In the genomic region with DNA sequence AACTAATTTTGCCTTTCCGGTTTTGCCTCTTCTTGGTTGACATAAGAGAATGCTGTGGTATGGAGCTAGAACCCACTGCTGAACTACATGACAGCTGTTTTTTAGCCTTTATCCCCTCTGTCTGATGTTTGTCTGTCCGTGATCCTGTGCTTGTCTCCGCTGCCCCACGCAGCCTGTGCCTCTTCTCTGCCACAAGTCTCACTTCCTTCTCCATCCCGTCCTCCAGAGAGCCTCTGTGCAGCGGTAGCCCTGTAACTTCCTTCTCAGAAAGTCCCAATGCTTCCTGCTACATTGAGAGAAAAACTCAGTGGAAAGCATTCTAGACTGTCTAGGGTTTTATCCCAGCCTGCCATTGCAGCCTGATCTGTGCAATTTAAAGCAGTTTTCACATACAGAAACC, we compare ENCODE assay signal across 7 mouse cellular contexts. TPM values are rescaled to one million over a fixed set of nuclear protein-coding genes. Genes with fewer than 3 reads are reported as not detected.
DNase-seq lines count a peak whose midpoint lies in the region; ATAC-seq and TF ChIP-seq lines count a peak whose summit lies in the region.

No protein-coding gene starts in this region.

- no peak for TF ChIP-seq RAD21 in CH12.LX (IDR thresholded peaks at IDR 0.05; ENCODE audit: low read depth, low read length)

- TF ChIP-seq EP300 in CH12.LX (IDR thresholded peaks at IDR 0.05; ENCODE audit: low read length): peak; percentile 56; the same call in 1 of the 2 replicates
- no peak for TF ChIP-seq EP300 in lung, postnatal 0 days (IDR thresholded peaks at IDR 0.05)

- peak; percentile 37 to 43 for DNase-seq in B cell, adult 2 months
- DNase-seq in CH12.LX (ENCODE audit: extremely low read depth): peak; percentile 43
- DNase-seq in lung, postnatal 0 days (ENCODE audit: low spot score): peak; percentile 37
- DNase-seq in ovary, postnatal 10 days (ENCODE audit: low spot score): no peak
- DNase-seq in left cerebral cortex, postnatal 36 days (ENCODE audit: low spot score in 2 of 2): no peak
- DNase-seq in kidney, adult 8-10 months: no peak

- no peaks in the 10 kb centered on the region for H3K27me3 ChIP-seq in CH12.LX (replicated peaks)
- no peaks in the 10 kb centered on the region for H3K27me3 ChIP-seq in heart, embryonic 15.5 days
- H3K27me3 ChIP-seq in lung, postnatal 0 days (replicated peaks; ENCODE audit: insufficient read depth, low read length): no peaks in the 10 kb centered on the region

- ATAC-seq in heart, embryonic 15.5 days (replicated peaks; ENCODE audit: insufficient number of reproducible peaks, insufficient read depth, low FRiP score, low read depth): no peak
- no peak for ATAC-seq in lung, postnatal 0 days

- peak overlapping the region; percentile 68; the same call in 1 of the 2 replicates for H3K27ac ChIP-seq in CH12.LX (ENCODE audit: insufficient read depth, low read depth)
- H3K27ac ChIP-seq in heart, embryonic 15.5 days: no peak overlapping the region
- H3K27ac ChIP-seq in lung, postnatal 0 days (ENCODE audit: low read length): no peak overlapping the region

- dilution Hi-C loops in CH12.LX (cut with MboI; ENCODE audit: extremely low pct_ligation_motif_present, extremely low pct_unique_long_range_greater_than_20kb, low sequenced_read_pairs): no loop called here

- peak overlapping the region; percentile 90 for H3K9ac ChIP-seq in CH12.LX (ENCODE audit: insufficient read depth, low read depth)
- 0 out of 2 replicates have a peak overlapping the region, but pooled peaks have one; percentile 16 for H3K9ac ChIP-seq in heart, embryonic 15.5 days
- no peak overlapping the region for H3K9ac ChIP-seq in lung, postnatal 0 days (replicated peaks; ENCODE audit: low read depth)

- 69% methylated on average over 6 of the region's 6 CpGs for WGBS in heart, embryonic 15.5 days
- 56% methylated on average over 6 of the region's 6 CpGs for WGBS in lung, postnatal 0 days

- no peak for TF ChIP-seq POLR2A in CH12.LX (IDR thresholded peaks at IDR 0.05; ENCODE audit: low read depth, low read length)

- in situ Hi-C loops in CH12.LX (cut with MboI; ENCODE audit: low pct_ligation_motif_present, low pct_unique_long_range_greater_than_20kb, low sequenced_read_pairs): no loop called here

- no peak for TF ChIP-seq CTCF in CH12.LX (conservative IDR thresholded peaks at IDR 0.05 in 1 of 2, IDR thresholded peaks at IDR 0.05 in 1 of 2; ENCODE audit: low read depth in 2 of 2, low read length in 2 of 2)
- TF ChIP-seq CTCF in lung, postnatal 0 days (IDR thresholded peaks at IDR 0.05): no peak

- peaks cover 42% of the 10 kb centered on the region for H3K79me2 ChIP-seq in CH12.LX (replicated peaks; ENCODE audit: control insufficient read depth, extremely low read depth, insufficient read depth, poor library complexity, severe bottlenecking)

- H3K36me3 ChIP-seq in CH12.LX (replicated peaks in 1 of 2; ENCODE audit: control insufficient read depth in 1 of 2, insufficient read depth in 1 of 2, low read length in 1 of 2): peaks cover 46 to 61% of the 10 kb centered on the region in 2 experiments
- peaks cover 43% of the 10 kb centered on the region for H3K36me3 ChIP-seq in heart, embryonic 15.5 days
- H3K36me3 ChIP-seq in lung, postnatal 0 days (ENCODE audit: insufficient read depth, low read length): peaks cover 24% of the 10 kb centered on the region

- peak overlapping the region; percentile 89 for H3K4me2 ChIP-seq in CH12.LX (ENCODE audit: insufficient read depth, low read depth, poor library complexity, severe bottlenecking)
- peak overlapping the region; percentile 85 for H3K4me2 ChIP-seq in heart, embryonic 15.5 days
- H3K4me2 ChIP-seq in lung, postnatal 0 days (replicated peaks; ENCODE audit: low read depth, low read length): peak overlapping the region; percentile 82

- H3K9me3 ChIP-seq in CH12.LX (replicated peaks; ENCODE audit: low read length): no peaks in the 10 kb centered on the region
- no peaks in the 10 kb centered on the region for H3K9me3 ChIP-seq in heart, embryonic 15.5 days (replicated peaks)
- no peaks in the 10 kb centered on the region for H3K9me3 ChIP-seq in lung, postnatal 0 days (ENCODE audit: low read length)

- intact Hi-C loops in left cerebral cortex, postnatal 36 days (cut with DNase I): loop anchor here (2.0 to 5.0 kb wide), 2 partner anchors 37 to 52 kb away; a partner anchor contains a TSS

- peak overlapping the region; percentile 86 to 99 (median 95) for H3K4me3 ChIP-seq in CH12.LX (replicated peaks in 1 of 3; ENCODE audit: low read depth in 2 of 3, low read length in 2 of 3, poor library complexity in 1 of 3)
- H3K4me3 ChIP-seq in heart, embryonic 15.5 days: peak overlapping the region; percentile 98
- H3K4me3 ChIP-seq in lung, postnatal 0 days (ENCODE audit: low read depth, low read length): peak overlapping the region; percentile 85; the same call in 1 of the 2 replicates

- H3K4me1 ChIP-seq in CH12.LX (ENCODE audit: control insufficient read depth in 1 of 2, insufficient read depth in 2 of 2): peaks cover 8 to 27% of the 10 kb centered on the region in 2 experiments; a peak in 3 of 4 replicates
- peaks cover 21% of the 10 kb centered on the region for H3K4me1 ChIP-seq in heart, embryonic 15.5 days (replicated peaks)
- H3K4me1 ChIP-seq in lung, postnatal 0 days (ENCODE audit: insufficient read depth, low read depth, low read length): 0 out of 2 replicates have a peak, but pooled peaks cover 3% of the 10 kb centered on the region

TF ChIP-seq in CH12.LX, 34 proteins besides CTCF, POLR2A, EP300 and RAD21 (continues in another document):
- no peak; the same call in 1 of the 2 replicates for TF ChIP-seq MYC (IDR thresholded peaks at IDR 0.05; ENCODE audit: low read depth, low read length)
- no peak for TF ChIP-seq MEF2A (IDR thresholded peaks at IDR 0.05; ENCODE audit: borderline replicate concordance, low read depth, low read length)
- no peak for TF ChIP-seq JUND (conservative IDR thresholded peaks at IDR 0.05; ENCODE audit: low read depth, low read length)
- no peak for TF ChIP-seq GABPA (IDR thresholded peaks at IDR 0.05; ENCODE audit: insufficient replicate concordance, low read depth, low read length)
- TF ChIP-seq POLR2AphosphoS2 (IDR thresholded peaks at IDR 0.05; ENCODE audit: low read depth, low read length): no peak
- TF ChIP-seq MAX (IDR thresholded peaks at IDR 0.05; ENCODE audit: low read length): no peak
- no peak for TF ChIP-seq CHD1 (IDR thresholded peaks at IDR 0.05; ENCODE audit: low read depth, low read length)
- no peak for TF ChIP-seq ZKSCAN1 (IDR thresholded peaks at IDR 0.05; ENCODE audit: borderline replicate concordance, low read depth, low read length)
- no peak for TF ChIP-seq SMC3 (IDR thresholded peaks at IDR 0.05; ENCODE audit: low read depth, low read length)
- TF ChIP-seq USF1 (IDR thresholded peaks at IDR 0.05; ENCODE audit: low read depth, low read length): no peak
- 0 out of 2 replicates have a peak, but pooled peaks have one; percentile 15 for TF ChIP-seq BHLHE40 (IDR thresholded peaks at IDR 0.05; ENCODE audit: low read depth, low read length)
- no peak for TF ChIP-seq USF2 (conservative IDR thresholded peaks at IDR 0.05; ENCODE audit: low read depth, low read length)
- TF ChIP-seq MXI1 (IDR thresholded peaks at IDR 0.05; ENCODE audit: low read depth, low read length): peak; percentile 39; the same call in 1 of the 2 replicates
- no peak for TF ChIP-seq JUN (IDR thresholded peaks at IDR 0.05; ENCODE audit: insufficient read depth, low read depth, low read length)
- TF ChIP-seq PAX5 (IDR thresholded peaks at IDR 0.05; ENCODE audit: low read length): no peak
- no peak for TF ChIP-seq ZC3H11A (IDR thresholded peaks at IDR 0.05; ENCODE audit: low read depth, low read length)
- TF ChIP-seq SIN3A (IDR thresholded peaks at IDR 0.05; ENCODE audit: low read length): peak; percentile 68
- no peak for TF ChIP-seq TBP (conservative IDR thresholded peaks at IDR 0.05; ENCODE audit: low read depth, low read length)

RNA-seq across cellular contexts. Expression of a gene that starts 1.3 kb away (rescaled TPM):
- total RNA-seq in CH12.LX (2012; rRNA removed): 150 and 190 TPM in 2 replicates
- 202 and 234 TPM in 2 replicates for total RNA-seq in CH12.LX (2014; rRNA removed)
- 314 and 345 TPM in 2 replicates for polyA plus RNA-seq in CH12.LX (2012; ENCODE audit: insufficient read length, low read depth)
- 232 and 253 TPM in 2 replicates for polyA plus RNA-seq in heart, embryonic 15.5 days (2015; fragmentation: Nextera tagmentation; extraction: Ambion mirVana)
- polyA plus RNA-seq in lung, postnatal 0 days (2015; fragmentation: Nextera tagmentation; extraction: Ambion mirVana): 349 and 358 TPM in 2 replicates
- 100 to 1,000 TPM; 245 to 295 TPM for total RNA-seq in left cerebral cortex, postnatal 36 days (2021)

RNA-seq across cellular contexts. Expression of a gene that starts 1.6 kb away (rescaled TPM):
- total RNA-seq in CH12.LX (2012; rRNA removed): 14.6 and 19.4 TPM in 2 replicates
- total RNA-seq in CH12.LX (2014; rRNA removed): 7.2 and 7.6 TPM in 2 replicates
- 24.8 and 28.2 TPM in 2 replicates for polyA plus RNA-seq in CH12.LX (2012; ENCODE audit: insufficient read length, low read depth)
- 36.1 and 43.9 TPM in 2 replicates for polyA plus RNA-seq in heart, embryonic 15.5 days (2015; fragmentation: Nextera tagmentation; extraction: Ambion mirVana)
- 33.2 and 36.7 TPM in 2 replicates for polyA plus RNA-seq in lung, postnatal 0 days (2015; fragmentation: Nextera tagmentation; extraction: Ambion mirVana)
- 10 to 100 TPM; 52.0 to 55.2 TPM for total RNA-seq in left cerebral cortex, postnatal 36 days (2021)

RNA-seq across cellular contexts. Expression of a gene that starts 9.8 kb away (rescaled TPM):
- total RNA-seq in CH12.LX (2012; rRNA removed) (5.1 and 5.3 TPM in 2 replicates), CH12.LX (2014; rRNA removed) (0.87 and 1.8 TPM in 2 replicates)
- polyA plus RNA-seq in CH12.LX (2012; ENCODE audit: insufficient read length, low read depth): 4.4 and 5.1 TPM in 2 replicates
- polyA plus RNA-seq in heart, embryonic 15.5 days (2015; fragmentation: Nextera tagmentation; extraction: Ambion mirVana): 1.4 and 2.0 TPM in 2 replicates
- 11.5 and 12.4 TPM in 2 replicates for polyA plus RNA-seq in lung, postnatal 0 days (2015; fragmentation: Nextera tagmentation; extraction: Ambion mirVana)
- 10 to 100 TPM in 1 of 2 experiments, 1 to 10 TPM in 1; 9.3 to 14.2 TPM for total RNA-seq in left cerebral cortex, postnatal 36 days (2021)

RNA-seq across cellular contexts. Expression of a gene that starts 35.5 kb away (rescaled TPM):
- total RNA-seq in CH12.LX (2012; rRNA removed): 4.1 and 5.3 TPM in 2 replicates
- total RNA-seq in CH12.LX (2014; rRNA removed): 0.20 and 0.36 TPM in 2 replicates
- 0.97 and 1.4 TPM in 2 replicates for polyA plus RNA-seq in CH12.LX (2012; ENCODE audit: insufficient read length, low read depth)
- 110 and 122 TPM in 2 replicates for polyA plus RNA-seq in heart, embryonic 15.5 days (2015; fragmentation: Nextera tagmentation; extraction: Ambion mirVana)
- 110 and 129 TPM in 2 replicates for polyA plus RNA-seq in lung, postnatal 0 days (2015; fragmentation: Nextera tagmentation; extraction: Ambion mirVana)
- 100 to 1,000 TPM; 106 to 123 TPM for total RNA-seq in left cerebral cortex, postnatal 36 days (2021)

RNA-seq across cellular contexts. Expression of a gene that starts 39.9 kb away (rescaled TPM):
- total RNA-seq in CH12.LX (2012; rRNA removed) (26.3 and 28.6 TPM in 2 replicates), CH12.LX (2014; rRNA removed) (18.8 and 22.1 TPM in 2 replicates)
- 18.5 and 26.5 TPM in 2 replicates for polyA plus RNA-seq in CH12.LX (2012; ENCODE audit: insufficient read length, low read depth)
- 9.5 and 16.1 TPM in 2 replicates for polyA plus RNA-seq in heart, embryonic 15.5 days (2015; fragmentation: Nextera tagmentation; extraction: Ambion mirVana)
- polyA plus RNA-seq in lung, postnatal 0 days (2015; fragmentation: Nextera tagmentation; extraction: Ambion mirVana): 11.4 and 12.3 TPM in 2 replicates
- 10 to 100 TPM; 17.1 to 19.0 TPM for total RNA-seq in left cerebral cortex, postnatal 36 days (2021)

Comparison
In these comparisons a context has a peak if more than half of its experiments do, and no peak if none do; other contexts are left out.
1. DNase-seq: peak in B cell, adult 2 months (2 of 2), CH12.LX (single experiment) and lung, postnatal 0 days (single experiment); none in ovary, postnatal 10 days (single experiment), left cerebral cortex, postnatal 36 days (0 of 2) and kidney, adult 8-10 months (0 of 2).
2. Peak in every context shown above with its lines, with median percentiles within 50 percentile points of each other: H3K4me2 ChIP-seq and H3K4me3 ChIP-seq.